In genomic region chr2:113176337-113176736, GRCm38 (mm10) we compare ENCODE assay signal across 11 mouse cellular contexts. TPM values are rescaled to one million over a fixed set of nuclear protein-coding genes. Genes with fewer than 3 reads are reported as not detected.
"Had no signal": no experiment of that assay in that cellular context is flagged by ENCODE, and none has a peak within 500 bp of the region (broad histone marks: within the 10 kb centered on the region; RNA-seq: fewer than 3 reads in every experiment).

No protein-coding gene starts in this region.

- H3K4me2 ChIP-seq: limb, embryonic 13.5 days; neural tube, embryonic 12.5 days had no signal

- H3K9ac ChIP-seq: limb, embryonic 13.5 days; liver, embryonic 14.5 days; neural tube, embryonic 12.5 days had no signal

- H3K27me3 ChIP-seq: limb, embryonic 13.5 days; neural tube, embryonic 12.5 days had no signal

- H3K4me3 ChIP-seq: limb, embryonic 13.5 days; neural tube, embryonic 12.5 days had no signal

- DNase-seq: kidney, postnatal 36 days; left cerebral cortex, postnatal 4 days; lung, adult 18-20 months; thymus, postnatal 4 days had no signal

- H3K9me3 ChIP-seq: limb, embryonic 13.5 days; neural tube, embryonic 12.5 days had no signal

- H3K4me1 ChIP-seq: limb, embryonic 13.5 days; neural tube, embryonic 12.5 days had no signal

- H3K27ac ChIP-seq: kidney, postnatal 0 days; limb, embryonic 13.5 days; liver, embryonic 14.5 days; neural tube, embryonic 12.5 days; stomach, postnatal 0 days had no signal

- H3K36me3 ChIP-seq: limb, embryonic 13.5 days; neural tube, embryonic 12.5 days had no signal

RNA-seq across cellular contexts. Expression of gene Ryr3, which starts 40.6 kb away (rescaled TPM):
- total RNA-seq: monocyte, adult 5-6 weeks had no signal
- polyA plus RNA-seq: liver, adult 2 months had no signal
